Mouse (Mus musculus) ES-Bruce4 (cell line): Measurements from ENCODE around the gene Wnt7b.

Experiments
- CTCF ChIP-seq: IDR thresholded peaks from one replicate; pipeline ENCODE4 v1.8.1; 2011; ENCODE audit warnings: low read depth, low read length
- EP300 ChIP-seq: IDR thresholded peaks from 2 replicates; pipeline ENCODE4 v1.6.1; 2011; ENCODE audit warnings: low read depth, low read length; ENCODE audit not compliant: insufficient read depth
- POLR2A ChIP-seq: IDR thresholded peaks from one replicate; pipeline ENCODE4 v1.8.1; 2011; ENCODE audit warnings: low read length; ENCODE audit not compliant: insufficient read depth

- TF ChIP-seq CTCF (peak; percentile 97), EP300 (no peak), POLR2A (no peak)
These were observed 28.4 kb upstream of the Wnt7b start for GRCm38 (mm10) chr15:85610618-85611218.
